Mouse (Mus musculus) spleen, adult 12 weeks (tissue): ENCODE data around the gene Sufu.

Source experiments
- DNase-seq: peaks from one replicate; pipeline ENCODE4 v3.0.0; 2022; ENCODE audit warnings: low spot score

The Sufu gene

DNA sequence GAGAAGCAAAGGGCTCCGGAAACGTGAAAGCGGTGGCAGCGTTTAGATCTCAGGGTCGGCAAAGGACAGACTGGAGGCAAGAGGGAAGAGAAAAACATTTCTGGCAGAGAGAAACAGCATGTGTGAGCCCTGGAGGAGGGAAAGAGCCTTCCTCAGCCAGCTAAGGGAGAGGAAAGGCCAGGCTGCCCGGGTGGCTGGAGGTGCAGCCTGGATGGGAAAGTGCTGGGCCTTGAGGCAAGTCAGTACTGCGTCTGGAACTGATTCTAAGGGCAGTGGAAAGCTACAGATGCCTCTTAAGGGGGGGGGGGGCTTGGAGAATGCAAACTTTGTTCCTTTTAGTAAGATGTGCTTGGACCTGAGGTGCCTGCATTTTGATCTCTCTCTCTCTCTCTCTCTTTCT, 37.0 kb downstream of the Sufu start:
- no peak for DNase-seq

DNA sequence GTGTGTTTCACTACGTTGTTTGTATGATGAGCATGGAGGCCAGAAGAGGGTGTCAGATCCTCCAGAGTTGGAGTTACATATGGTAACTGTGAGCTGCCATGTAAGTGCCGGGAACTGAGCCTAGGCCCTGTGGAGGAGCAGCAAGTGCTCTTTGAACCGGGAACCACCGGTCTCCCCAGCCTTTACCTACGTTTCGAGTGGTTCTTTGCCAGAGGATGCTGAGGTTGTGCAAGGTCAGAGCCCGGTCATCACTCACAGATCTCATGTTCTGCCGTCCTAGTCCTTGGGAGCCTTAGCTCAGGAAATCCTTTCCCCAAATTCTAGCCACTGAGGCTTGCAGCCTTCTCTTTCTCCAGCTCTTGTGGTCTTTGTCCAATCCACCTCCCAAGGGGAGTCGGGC, 37.5 kb downstream of the Sufu start:
- no peak for DNase-seq

GRCm38 (mm10) chr19:46434591-46434990, 37.9 kb downstream of the Sufu start:
- no peak for DNase-seq

DNA sequence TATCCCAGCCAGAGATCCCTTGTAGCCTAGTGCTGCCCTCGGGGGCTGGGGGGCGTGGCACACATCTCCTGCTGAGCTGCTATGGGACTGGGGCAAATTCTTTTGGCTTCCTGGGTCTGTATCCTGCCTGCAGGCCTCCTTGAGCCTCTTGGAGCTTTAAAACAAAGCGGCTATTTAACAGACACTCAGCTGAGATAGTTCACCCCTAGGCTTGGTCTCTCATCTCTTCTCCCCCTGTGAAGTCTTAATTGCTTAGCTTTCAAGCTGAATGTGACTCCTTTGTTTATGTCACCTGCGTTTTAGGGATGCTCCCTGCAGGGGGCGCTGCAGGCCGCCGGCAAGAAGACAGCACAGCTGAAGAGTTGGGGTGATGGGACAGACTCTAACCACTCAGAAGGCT, 38.8 kb downstream of the Sufu start:
- no peak for DNase-seq

- no peak for DNase-seq
Measured at GRCm38 (mm10) chr19:46443509-46443908, 46.8 kb downstream of the Sufu start.

DNA sequence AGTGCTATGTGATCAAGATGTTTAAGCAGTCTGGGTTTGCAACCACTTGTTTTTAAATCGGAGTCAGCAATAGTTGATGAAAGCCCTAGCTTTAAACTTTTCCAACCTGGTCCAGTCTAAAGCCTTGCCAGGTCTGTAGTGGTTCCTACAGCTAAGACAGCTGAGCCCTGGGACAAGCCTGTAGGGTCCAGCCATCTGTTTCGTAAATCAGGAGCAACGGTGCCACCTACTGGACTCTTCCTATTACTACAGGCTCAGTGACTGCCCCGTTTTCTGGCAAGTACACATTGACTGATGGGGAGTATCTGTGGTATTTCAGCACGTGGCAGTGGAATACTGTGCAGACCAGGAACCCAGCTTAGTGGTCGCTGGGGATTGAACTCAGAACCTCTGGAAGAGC, 47.5 kb downstream of the Sufu start:
- peak; percentile 38 for DNase-seq

GRCm38 (mm10) chr19:46445641-46446040, 48.9 kb downstream of the Sufu start:
- DNase-seq: no peak

DNA sequence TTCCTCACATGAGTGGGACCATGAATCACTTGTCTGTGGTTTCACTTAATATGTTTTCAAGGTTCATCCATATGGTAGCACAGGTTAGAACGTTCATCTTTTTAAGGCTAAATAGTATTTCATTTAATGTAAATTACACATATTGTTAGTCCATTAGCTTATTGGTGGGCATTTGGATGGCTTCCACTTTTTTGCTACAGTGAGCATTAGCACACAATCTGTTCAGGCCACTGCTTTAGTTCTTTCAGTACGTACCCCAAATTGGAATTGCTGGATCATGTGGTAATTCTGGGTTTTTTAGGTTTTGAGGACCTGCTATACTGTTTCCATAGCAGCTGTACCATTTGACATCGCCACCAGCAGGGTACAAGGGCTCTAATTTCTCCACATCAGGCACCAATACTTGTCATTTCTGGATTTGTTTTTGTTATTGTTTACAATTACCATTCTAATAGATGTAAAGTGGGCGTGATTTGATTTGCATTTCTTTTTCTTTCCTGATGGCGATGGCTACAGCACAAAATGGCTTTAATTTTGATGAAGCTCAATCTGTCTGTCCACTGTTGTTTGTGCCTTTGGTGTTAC, 49.8 kb downstream of the Sufu start:
- no peak for DNase-seq

DNA sequence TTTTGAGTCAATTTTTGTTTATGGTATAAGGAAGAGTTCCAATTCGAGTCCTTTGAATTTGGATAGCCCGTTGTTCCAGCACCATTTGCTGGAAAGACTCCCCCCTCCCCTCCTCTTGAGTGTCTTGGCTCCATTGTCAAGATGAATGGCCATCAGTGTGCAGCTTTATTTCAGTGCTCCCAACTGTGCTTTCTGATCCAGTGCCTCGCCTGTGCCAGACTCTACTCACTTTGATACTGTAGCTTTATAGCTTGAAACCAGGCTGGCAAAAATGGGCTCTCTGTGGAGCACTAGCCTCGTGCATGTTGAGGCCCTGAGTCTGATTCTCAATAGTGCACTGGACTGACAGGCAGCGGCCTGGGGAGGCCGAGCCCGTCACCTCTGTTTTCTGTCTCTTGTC, 50.4 kb downstream of the Sufu start:
- DNase-seq: no peak

DNA sequence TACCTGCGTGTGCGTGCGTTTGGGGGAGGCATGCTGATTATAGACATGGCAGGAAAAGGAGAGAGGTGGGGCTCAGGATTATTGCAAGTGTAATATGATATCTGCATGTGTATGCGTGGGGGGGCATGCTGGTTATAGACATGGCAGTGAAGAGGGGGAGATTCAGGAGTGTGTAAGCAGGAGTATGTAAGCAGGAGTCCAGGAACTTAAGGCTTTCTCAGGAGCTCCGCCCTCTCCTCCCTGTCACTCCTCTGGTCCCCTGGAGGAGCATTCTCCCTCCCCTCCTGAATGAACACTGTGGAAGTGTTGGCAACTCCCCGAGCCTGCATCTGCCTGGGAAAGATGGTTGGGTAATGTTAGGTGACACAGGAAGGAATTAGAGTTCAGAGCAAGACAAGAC, 51.2 kb downstream of the Sufu start:
- no peak for DNase-seq

- DNase-seq: no peak
Measured at GRCm38 (mm10) chr19:46449261-46450005, 52.7 kb downstream of the Sufu start.

DNA sequence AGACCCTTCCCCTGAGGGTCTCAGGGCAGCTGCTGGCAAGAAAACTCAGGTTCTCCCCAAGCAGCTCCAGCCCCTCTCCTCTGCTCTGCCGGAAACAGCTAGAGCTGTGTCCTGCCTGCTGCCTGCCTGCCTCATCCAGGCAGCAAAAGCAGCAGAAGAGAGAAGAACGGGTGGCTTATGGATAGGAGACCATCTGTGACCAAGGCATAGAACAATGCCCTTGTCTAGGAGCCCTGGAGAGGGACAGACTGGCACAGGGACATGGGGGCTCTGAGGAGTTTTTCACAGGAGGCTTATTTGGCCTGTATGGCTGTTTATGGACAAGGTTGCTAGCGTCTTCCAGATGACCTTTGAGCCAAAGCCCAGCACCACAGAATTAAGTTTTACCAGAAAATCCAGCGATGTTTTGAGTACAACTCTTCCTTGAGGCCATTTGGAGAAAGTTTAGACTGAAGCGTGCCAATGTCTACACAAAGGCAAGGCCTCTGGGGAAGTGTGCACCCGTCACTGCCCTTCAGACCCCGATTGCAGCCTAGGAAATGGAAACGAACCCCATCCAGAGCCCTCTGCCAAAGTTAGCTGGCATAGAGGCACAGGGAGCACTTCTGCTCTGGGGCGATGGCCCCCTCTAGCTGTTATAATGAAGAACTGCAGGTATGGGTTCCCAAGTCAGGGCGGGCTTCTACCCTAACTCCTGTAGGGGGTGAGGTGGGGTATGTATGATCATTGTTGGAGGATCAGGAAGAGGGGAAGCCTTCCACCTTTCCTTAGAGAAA, 55.5 kb downstream of the Sufu start:
- peak; percentile 25 for DNase-seq

GRCm38 (mm10) chr19:46452916-46453315, 56.2 kb downstream of the Sufu start:
- DNase-seq: no peak

DNA sequence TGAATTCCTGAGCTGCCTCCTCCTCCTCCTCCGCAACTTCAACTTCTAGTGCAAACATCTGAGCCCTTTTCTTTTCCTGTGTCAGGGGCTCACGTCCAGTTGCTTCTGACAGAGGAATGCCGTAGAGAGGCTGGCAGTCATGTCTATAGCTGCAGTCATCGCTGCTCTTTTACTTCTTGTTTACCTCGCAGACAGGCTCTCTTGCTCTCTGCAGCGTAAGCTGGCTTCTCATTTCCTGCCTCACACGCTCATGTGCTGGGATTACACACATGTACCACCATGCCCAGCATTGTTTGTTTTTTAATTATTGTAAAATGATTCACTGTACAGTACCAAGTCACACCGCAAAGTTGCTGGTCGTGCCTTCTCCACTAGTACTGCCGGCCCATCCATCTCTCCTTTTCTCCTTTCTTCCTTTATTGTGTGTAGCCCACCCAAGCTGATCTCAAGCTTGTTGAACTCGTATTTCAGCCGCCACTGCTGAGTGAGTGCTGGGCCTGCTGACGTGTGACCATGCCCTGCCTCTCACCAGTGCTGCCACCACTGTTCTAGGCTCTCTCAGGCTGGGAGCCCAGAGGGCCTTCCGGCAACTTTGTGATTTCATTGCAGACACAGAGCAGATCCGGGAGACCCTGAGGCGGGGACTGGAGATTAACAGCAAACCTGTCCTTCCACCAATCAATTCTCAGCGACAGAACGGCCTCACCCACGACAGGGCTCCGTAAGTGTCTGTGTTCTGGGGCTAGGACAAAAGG, 57.6 kb downstream of the Sufu start:
- no peak for DNase-seq

DNA sequence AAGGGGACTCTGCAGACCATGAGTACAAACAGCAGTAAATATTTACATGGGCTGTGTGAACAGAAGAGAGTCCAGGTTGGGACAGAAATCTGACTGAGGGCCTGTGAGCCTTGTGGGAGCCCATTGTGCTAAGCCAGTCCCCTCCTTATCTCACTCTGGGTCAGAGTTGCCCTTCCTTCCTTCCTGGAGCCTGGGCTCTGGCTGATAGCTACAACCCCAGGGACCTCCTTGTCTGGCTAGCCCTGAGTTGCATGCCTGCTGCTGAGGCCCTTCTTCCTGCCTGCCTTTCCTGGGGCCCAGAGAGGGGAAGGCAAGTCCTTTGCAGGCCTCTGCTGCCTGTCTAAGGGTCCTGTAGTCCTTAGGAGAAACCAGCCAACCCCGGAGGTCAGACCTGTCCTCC, 58.3 kb downstream of the Sufu start:
- DNase-seq: no peak

GRCm38 (mm10) chr19:46455556-46455955, 58.9 kb downstream of the Sufu start:
- DNase-seq: no peak

DNA sequence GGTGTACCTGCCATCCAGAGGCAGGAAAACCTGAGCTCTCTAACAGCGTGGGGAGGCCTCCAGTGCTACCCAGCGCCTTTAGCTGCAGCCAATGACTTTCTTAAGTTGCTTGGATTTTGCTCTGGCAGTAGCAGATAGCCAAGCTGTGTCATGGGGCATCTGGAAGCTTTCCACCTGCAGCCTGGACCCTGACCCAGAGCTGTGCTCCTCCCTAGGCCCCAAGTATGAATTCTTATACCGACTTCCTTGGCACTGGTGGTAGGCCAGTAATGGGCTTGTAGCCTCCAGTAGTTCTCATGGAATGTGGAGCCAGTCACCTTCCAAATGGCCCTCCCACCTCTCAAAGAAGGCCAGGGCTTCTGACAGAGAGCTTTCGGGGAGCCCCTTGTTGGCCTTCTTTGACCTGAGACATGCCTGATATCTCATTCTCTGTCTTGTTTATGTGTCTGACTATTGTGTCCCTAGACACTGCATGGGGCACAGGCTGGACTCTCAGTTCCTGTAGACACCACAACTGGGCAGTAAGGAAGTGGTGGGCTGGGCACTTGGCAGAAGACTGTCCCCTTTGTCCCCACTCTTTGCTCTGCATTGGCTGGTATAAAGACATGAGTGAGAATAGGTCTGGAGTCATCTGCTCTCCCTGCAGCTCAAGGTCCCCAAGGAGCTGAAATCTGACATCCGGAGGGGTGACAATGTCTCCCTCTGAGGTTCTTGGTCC, 59.5 kb downstream of the Sufu start:
- DNase-seq: no peak

DNA sequence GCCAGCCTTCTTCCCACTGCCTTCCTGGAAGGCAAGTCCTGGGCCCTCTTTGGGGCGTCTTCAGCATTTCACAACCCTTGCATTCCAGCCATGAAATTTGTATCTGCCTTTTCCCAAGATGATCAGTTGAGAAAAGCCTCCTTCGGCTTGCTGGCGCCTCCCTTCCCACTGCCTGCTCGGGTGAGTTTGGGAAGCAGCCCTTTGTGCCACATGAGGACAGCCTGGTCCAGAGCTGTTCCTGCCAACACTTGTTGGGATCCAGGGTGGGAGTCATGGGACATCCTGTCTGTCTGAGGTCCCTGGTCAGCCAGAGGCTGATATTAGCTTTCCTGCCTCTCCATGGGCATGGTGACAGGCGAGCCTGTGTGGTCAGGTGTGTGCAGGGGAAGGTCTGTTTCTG, 61.1 kb downstream of the Sufu start:
- DNase-seq: no peak

DNA sequence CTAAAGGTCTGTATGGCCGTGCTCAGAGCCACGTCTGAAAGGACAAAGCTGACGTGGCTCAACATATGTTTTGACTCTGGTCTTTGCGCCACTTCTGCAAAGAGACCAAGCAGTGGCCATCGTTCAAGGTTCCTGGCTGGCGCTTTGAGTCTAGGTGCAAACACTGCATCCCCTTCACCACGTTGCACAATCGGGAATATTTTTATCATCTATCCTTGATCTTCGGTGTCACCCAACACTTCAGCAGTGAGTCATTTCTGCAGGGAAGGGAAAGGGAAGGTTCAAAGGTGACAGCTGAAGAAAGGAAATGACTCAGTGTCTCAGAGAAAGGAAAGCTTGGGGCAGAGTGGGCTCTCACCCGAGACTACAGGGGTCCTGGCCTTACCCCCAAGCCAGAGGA, 62.6 kb downstream of the Sufu start:
- no peak for DNase-seq

- no peak for DNase-seq
Measured at GRCm38 (mm10) chr19:46459889-46460288, 63.2 kb downstream of the Sufu start.

DNA sequence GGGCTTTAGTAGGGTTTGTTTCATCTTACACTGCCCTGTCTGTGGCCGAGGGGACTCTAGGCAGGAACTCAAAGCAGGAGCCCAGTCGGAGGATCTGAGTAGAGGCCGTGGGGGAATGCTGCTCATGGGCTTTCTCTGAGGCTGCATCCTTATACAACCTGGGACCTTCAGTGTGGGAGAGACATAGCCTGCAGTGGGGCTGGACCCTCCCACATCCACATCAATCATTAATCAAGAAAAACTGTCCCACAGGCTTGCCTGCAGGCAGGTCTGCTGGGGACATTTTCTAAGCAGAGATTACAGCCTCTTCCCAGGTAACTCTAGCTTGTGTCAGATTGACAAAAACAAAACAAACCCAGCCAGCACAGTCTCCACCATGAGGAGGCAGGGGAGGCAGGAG, 65.9 kb downstream of the Sufu start:
- no peak for DNase-seq

DNA sequence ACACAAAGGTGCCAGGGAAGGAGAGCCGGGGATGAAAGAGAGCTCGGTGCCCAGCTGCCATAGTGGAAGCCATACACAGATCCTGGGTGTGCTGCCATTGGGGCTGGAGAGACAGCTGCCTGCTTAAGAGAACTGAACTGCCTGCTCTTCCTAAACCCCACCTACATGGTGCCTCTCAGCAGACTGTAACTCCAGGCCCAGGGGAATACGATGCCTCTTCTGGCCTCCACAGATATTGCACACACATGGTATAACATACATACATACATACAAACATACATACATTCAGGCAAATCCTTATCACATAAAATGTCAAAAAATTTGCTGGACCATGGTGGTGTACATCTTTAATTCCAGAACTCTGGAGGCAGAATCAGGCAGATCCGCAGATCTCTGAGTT, 66.8 kb downstream of the Sufu start:
- no peak for DNase-seq
